Mouse (Mus musculus) thymus, postnatal 10 days (tissue): ENCODE results near the gene Gm11146.

ENCODE experiments used
- DNase-seq, 2 experiments: peaks; one replicate each; pipeline ENCODE4 v3.0.0; 2021; ENCODE audit warnings: low spot score in 2 of 2

The Gm11146 gene

GRCm38 (mm10) chr16:77601994-77602393 lies at the start of gene Gm11146:
Gene Gm11146 (minus strand): TSS chr16:77602094.
- no peak for DNase-seq

- no peak for DNase-seq
Observed at GRCm38 (mm10) chr16:77650596-77650995, 48.7 kb upstream of the Gm11146 start.

GRCm38 (mm10) chr16:77649006-77649405 lies 47.1 kb upstream of the Gm11146 start:
- DNase-seq, result no peak

- DNase-seq, result no peak
Observed at GRCm38 (mm10) chr16:77648181-77648580, 46.3 kb upstream of the Gm11146 start.

GRCm38 (mm10) chr16:77646146-77646545 lies 44.3 kb upstream of the Gm11146 start:
- no peak for DNase-seq

- no peak for DNase-seq
Observed at GRCm38 (mm10) chr16:77644976-77645375, 43.1 kb upstream of the Gm11146 start.

- peak; percentile 9 to 37 for DNase-seq
Observed at GRCm38 (mm10) chr16:77643871-77644720, 42.2 kb upstream of the Gm11146 start.

GRCm38 (mm10) chr16:77643036-77643870 lies 41.4 kb upstream of the Gm11146 start:
- no peak for DNase-seq

GRCm38 (mm10) chr16:77636497-77636896 lies 34.6 kb upstream of the Gm11146 start:
- DNase-seq, result no peak

- DNase-seq, result no peak
Observed at GRCm38 (mm10) chr16:77632315-77632881, 30.5 kb upstream of the Gm11146 start.

- DNase-seq, result no peak
Observed at GRCm38 (mm10) chr16:77622681-77623080, 20.8 kb upstream of the Gm11146 start.

GRCm38 (mm10) chr16:77602581-77602980 lies 687 bp upstream of the Gm11146 start:
- no peak for DNase-seq

GRCm38 (mm10) chr16:77598787-77599186 lies 3.1 kb downstream of the Gm11146 start:
- DNase-seq, result no peak

- DNase-seq, result no peak
Observed at GRCm38 (mm10) chr16:77596556-77596955, 5.3 kb downstream of the Gm11146 start.

- DNase-seq, result no peak
Observed at GRCm38 (mm10) chr16:77595661-77596060, 6.2 kb downstream of the Gm11146 start.

- no peak for DNase-seq
Observed at GRCm38 (mm10) chr16:77594553-77594952, 7.3 kb downstream of the Gm11146 start.

GRCm38 (mm10) chr16:77593828-77594421 lies 8.0 kb downstream of the Gm11146 start:
- no peak for DNase-seq

- no peak for DNase-seq
Observed at GRCm38 (mm10) chr16:77592986-77593385, 8.9 kb downstream of the Gm11146 start.

- DNase-seq, result no peak
Observed at GRCm38 (mm10) chr16:77573036-77573435, 28.9 kb downstream of the Gm11146 start.

- no peak for DNase-seq
Observed at GRCm38 (mm10) chr16:77569457-77569856, 32.4 kb downstream of the Gm11146 start.

GRCm38 (mm10) chr16:77568384-77568783 lies 33.5 kb downstream of the Gm11146 start:
- DNase-seq, result no peak

- DNase-seq, result no peak
Observed at GRCm38 (mm10) chr16:77562852-77563251, 39.0 kb downstream of the Gm11146 start.
